Comparison of ENCODE assay signal across 8 mouse cellular contexts in the genomic region with DNA sequence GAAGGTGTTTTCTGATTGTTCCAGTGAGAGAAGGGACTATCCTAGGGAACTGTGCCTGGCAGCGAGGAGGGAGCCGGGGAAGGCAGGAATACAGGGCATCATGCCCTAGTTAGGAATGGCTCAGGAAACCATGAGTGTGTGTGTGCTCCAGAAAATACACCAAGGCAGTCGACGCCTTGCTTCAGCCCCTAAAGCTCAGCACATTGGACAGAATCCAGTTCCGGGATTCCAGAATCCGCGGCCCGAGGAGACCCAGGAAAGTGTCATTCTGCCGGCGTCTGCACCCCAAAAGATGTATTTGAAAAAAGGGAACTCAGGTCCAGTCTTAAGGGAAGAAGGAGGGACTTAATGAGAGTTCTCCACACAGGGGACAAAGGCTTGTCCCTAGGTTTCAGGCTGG. TPM values are rescaled to one million over a fixed set of nuclear protein-coding genes. Genes with fewer than 3 reads are reported as not detected.
DNase-seq lines count a peak whose midpoint lies in the region; ATAC-seq lines count a peak whose summit lies in the region.

No protein-coding gene starts in this region.

- 63% methylated on average over 10 of the region's 10 CpGs for WGBS in kidney, embryonic 15.5 days
- WGBS in hindbrain, embryonic 11.5 days = 73% methylated on average over 10 of the region's 10 CpGs
- 42% methylated on average over 10 of the region's 10 CpGs for WGBS in lung, embryonic 16.5 days

- peak overlapping the region; percentile 93 for H3K27ac ChIP-seq in kidney, embryonic 15.5 days
- 0 out of 2 replicates have a peak overlapping the region, but pooled peaks have one; percentile 1 for H3K27ac ChIP-seq in hindbrain, embryonic 11.5 days (ENCODE audit: low read depth, low read length)
- peak overlapping the region; percentile 79 for H3K27ac ChIP-seq in lung, embryonic 16.5 days (ENCODE audit: low read length)

- peak; percentile 4; the same call in 1 of the 2 replicates for ATAC-seq in kidney, embryonic 15.5 days (replicated peaks; ENCODE audit: low FRiP score)
- ATAC-seq in common myeloid progenitor, adult 5-6 weeks (replicated peaks; ENCODE audit: low read depth, poor library complexity, severe bottlenecking) = peak; percentile 7; the same call in 1 of the 2 replicates
- no peak for ATAC-seq in hindbrain, embryonic 11.5 days (ENCODE audit: low FRiP score)
- ATAC-seq in lung, embryonic 16.5 days (ENCODE audit: low read depth) = peak; percentile 27; the same call in 1 of the 2 replicates

- peak overlapping the region; percentile 43 for H3K4me3 ChIP-seq in kidney, embryonic 15.5 days (replicated peaks)
- no peak overlapping the region for H3K4me3 ChIP-seq in hindbrain, embryonic 11.5 days (ENCODE audit: low read depth, low read length)
- H3K4me3 ChIP-seq in lung, embryonic 16.5 days (ENCODE audit: low read length) = peak overlapping the region; percentile 42

- no peaks in the 10 kb centered on the region for H3K36me3 ChIP-seq in kidney, embryonic 15.5 days
- H3K36me3 ChIP-seq in hindbrain, embryonic 11.5 days (ENCODE audit: control insufficient read depth, insufficient read depth, low read length) = no peaks in the 10 kb centered on the region
- H3K36me3 ChIP-seq in lung, embryonic 16.5 days (ENCODE audit: control insufficient read depth, insufficient read depth, low read length) = no peaks in the 10 kb centered on the region

- DNase-seq in kidney, adult 18-20 months = no peak
- no peak for DNase-seq in hindbrain, embryonic 11.5 days (ENCODE audit: low spot score)
- no peak for DNase-seq in MN1 (ENCODE audit: low spot score)
- DNase-seq in layer of hippocampus, postnatal 36 days = no peak
- no peak for DNase-seq in adrenal gland, adult 2 months

- H3K4me1 ChIP-seq in kidney, embryonic 15.5 days = peaks cover 23% of the 10 kb centered on the region
- no peaks in the 10 kb centered on the region for H3K4me1 ChIP-seq in hindbrain, embryonic 11.5 days (replicated peaks; ENCODE audit: control insufficient read depth, insufficient read depth, low read length)
- H3K4me1 ChIP-seq in lung, embryonic 16.5 days (replicated peaks; ENCODE audit: control insufficient read depth, insufficient read depth, low read length) = peaks cover 15% of the 10 kb centered on the region

- no peaks in the 10 kb centered on the region for H3K27me3 ChIP-seq in kidney, embryonic 15.5 days
- no peaks in the 10 kb centered on the region for H3K27me3 ChIP-seq in hindbrain, embryonic 11.5 days (ENCODE audit: control insufficient read depth, insufficient read depth, low read length)
- no peaks in the 10 kb centered on the region for H3K27me3 ChIP-seq in lung, embryonic 16.5 days (ENCODE audit: control insufficient read depth, insufficient read depth, low read depth, low read length)

- H3K4me2 ChIP-seq in kidney, embryonic 15.5 days = peak overlapping the region; percentile 70
- 0 out of 2 replicates have a peak overlapping the region, but pooled peaks have one; percentile 24 for H3K4me2 ChIP-seq in hindbrain, embryonic 11.5 days (replicated peaks; ENCODE audit: low read depth, low read length)
- H3K4me2 ChIP-seq in lung, embryonic 16.5 days (ENCODE audit: low read depth, low read length) = peak overlapping the region; percentile 63

- H3K9ac ChIP-seq in kidney, embryonic 15.5 days = peak overlapping the region; percentile 52
- H3K9ac ChIP-seq in hindbrain, embryonic 11.5 days (ENCODE audit: low read depth, low read length) = 0 out of 2 replicates have a peak overlapping the region, but pooled peaks have one; percentile 0
- H3K9ac ChIP-seq in lung, embryonic 16.5 days (ENCODE audit: low read length) = peak overlapping the region; percentile 63

- no peaks in the 10 kb centered on the region for H3K9me3 ChIP-seq in kidney, embryonic 15.5 days (replicated peaks)
- H3K9me3 ChIP-seq in hindbrain, embryonic 11.5 days (ENCODE audit: control insufficient read depth, low read length) = no peaks in the 10 kb centered on the region
- H3K9me3 ChIP-seq in lung, embryonic 16.5 days (ENCODE audit: control insufficient read depth, low read length) = no peaks in the 10 kb centered on the region

RNA-seq across cellular contexts. Expression of gene Yy1, which starts 26.5 kb away (rescaled TPM):
- 19.1 and 20.4 TPM in 2 replicates for polyA plus RNA-seq in kidney, embryonic 15.5 days (2015; fragmentation: Nextera tagmentation; extraction: Ambion mirVana)
- 65.9 and 74.4 TPM in 2 replicates for total RNA-seq in common myeloid progenitor, adult 5-6 weeks (2017)
- 17.4 and 21.1 TPM in 2 replicates for polyA plus RNA-seq in hindbrain, embryonic 11.5 days (2014; fragmentation: Nextera tagmentation; extraction: Ambion mirVana)
- polyA plus RNA-seq in lung, embryonic 16.5 days (2015; fragmentation: Nextera tagmentation; extraction: Ambion mirVana) = 14.6 and 14.9 TPM in 2 replicates
- 10 to 100 TPM; 52.1 to 55.8 TPM for total RNA-seq in layer of hippocampus, postnatal 36 days (2021)
- 100 to 1,000 TPM in 1 of 2 experiments, 10 to 100 TPM in 1; 56.2 to 102 TPM for total RNA-seq in adrenal gland, adult 2 months (2021)
- polyA plus RNA-seq in adrenal gland, adult 2 months (2012; rRNA removed) = 22.5 and 27.8 TPM in 2 replicates

Comparison
In these comparisons a context has a peak if more than half of its experiments do, and no peak if none do; other contexts are left out.
1. H3K27ac ChIP-seq: peak in every context shown above with its lines; median percentile 93 in kidney, embryonic 15.5 days; 79 in lung, embryonic 16.5 days; 1 in hindbrain, embryonic 11.5 days.
2. H3K9ac ChIP-seq: peak in every context shown above with its lines; median percentile 63 in lung, embryonic 16.5 days; 52 in kidney, embryonic 15.5 days; 0 in hindbrain, embryonic 11.5 days.